Mouse (Mus musculus) testis, adult 2 months (tissue): ENCODE results near the gene Acoxl.

Experiments used
- CTCF ChIP-seq: fragments of 200-500 bp; IDR thresholded peaks from 2 replicates; pipeline ENCODE4 v1.5.1; 2012; ENCODE audit warnings: low read depth, mild to moderate bottlenecking, inconsistent platforms, low read length, moderate library complexity; ENCODE audit not compliant: control insufficient read depth, insufficient read depth, insufficient replicate concordance
- POLR2A ChIP-seq: fragments of 200-500 bp; IDR thresholded peaks from 2 replicates; pipeline ENCODE4 v1.6.1; 2012; ENCODE audit warnings: low read depth, mild to moderate bottlenecking, inconsistent platforms, low read length, moderate library complexity; ENCODE audit not compliant: control insufficient read depth

GRCm38 (mm10) chr2:128067162-128067561 lies 228.5 kb downstream of the Acoxl start:
- TF ChIP-seq CTCF (no peak), POLR2A (no peak)
